9 mouse cellular contexts compared by ENCODE assay signal in genomic region chr7:100124211-100124610, GRCm38 (mm10). TPM values are rescaled to one million over a fixed set of nuclear protein-coding genes. Genes with fewer than 3 reads are reported as not detected.
DNase-seq lines count a peak whose midpoint lies in the region; TF ChIP-seq lines count a peak whose summit lies in the region.
"Had no signal": no experiment of that assay in that cellular context is flagged by ENCODE, and none has a peak within 500 bp of the region (broad histone marks: within the 10 kb centered on the region; RNA-seq: fewer than 3 reads in every experiment).

No protein-coding gene starts in this region.

- no peaks in the 10 kb centered on the region for H3K27me3 ChIP-seq in testis, adult 2 months (ENCODE audit: control insufficient read depth, insufficient read depth, low read length)
- H3K27me3 ChIP-seq: embryonic facial prominence, embryonic 15.5 days had no signal

- H3K36me3 ChIP-seq in testis, adult 2 months (ENCODE audit: control insufficient read depth, insufficient read depth, low read length), result no peaks in the 10 kb centered on the region

- peak; percentile 15 to 63 for DNase-seq in heart, adult 18-20 months
- DNase-seq in heart, postnatal 25 days (ENCODE audit: low spot score), result no peak
- DNase-seq in urinary bladder, postnatal 14 days (ENCODE audit: low spot score), result peak; percentile 36
- DNase-seq in urinary bladder, postnatal 36 days (ENCODE audit: low spot score in 2 of 2), result no peak
- DNase-seq in cerebellum, postnatal 25 days, result peak; percentile 16 to 60
- DNase-seq in lung, adult 18-20 months, result peak; percentile 21 to 31
- DNase-seq in frontal cortex, postnatal 14 days (ENCODE audit: low spot score in 2 of 2), result no peak

- intact Hi-C loops in heart, postnatal 25 days (cut with DNase I), result no loop called here

- no peak overlapping the region for H3K27ac ChIP-seq in testis, adult 2 months (ENCODE audit: control insufficient read depth, insufficient read depth, low read depth, low read length)
- H3K27ac ChIP-seq: embryonic facial prominence, embryonic 15.5 days had no signal

- H3K4me3 ChIP-seq in testis, adult 2 months (ENCODE audit: control insufficient read depth, low read depth, low read length), result no peak overlapping the region
- H3K4me3 ChIP-seq: embryonic facial prominence, embryonic 15.5 days had no signal

- H3K4me1 ChIP-seq in testis, adult 2 months (ENCODE audit: control insufficient read depth, insufficient read depth, low read length), result peaks cover 3% of the 10 kb centered on the region; the same call in 1 of the 2 replicates

- TF ChIP-seq POLR2A in testis, adult 2 months (IDR thresholded peaks at IDR 0.05; ENCODE audit: control insufficient read depth, low read depth, low read length), result no peak

- TF ChIP-seq CTCF in testis, adult 2 months (IDR thresholded peaks at IDR 0.05; ENCODE audit: control insufficient read depth, insufficient read depth, insufficient replicate concordance, low read depth, low read length), result peak; percentile 39; the same call in 1 of the 2 replicates

RNA-seq across cellular contexts. Expression of gene Pold3, which starts 2.8 kb away (rescaled TPM):
- 10 to 100 TPM in 1 of 2 experiments, 1 to 10 TPM in 1; 6.6 to 10.7 TPM for total RNA-seq in heart, adult 18-20 months (2021)
- total RNA-seq in heart, postnatal 25 days (2021), result 1 to 10 TPM; 9.4 to 9.8 TPM
- polyA plus RNA-seq in testis, adult 2 months (2012; rRNA removed), result 50.6 and 51.6 TPM in 2 replicates

RNA-seq across cellular contexts. Expression of gene Lipt2, which starts 34.9 kb away (rescaled TPM):
- 1 to 10 TPM; 5.5 TPM for total RNA-seq in heart, adult 18-20 months (2021)
- 1 to 10 TPM; 4.6 to 5.3 TPM for total RNA-seq in heart, postnatal 25 days (2021)
- polyA plus RNA-seq in testis, adult 2 months (2012; rRNA removed), result 2.2 TPM in 2 replicates

RNA-seq across cellular contexts. Expression of gene Kcne3, which starts 52.1 kb away (rescaled TPM):
- total RNA-seq in heart, adult 18-20 months (2021), result under 1 TPM; 0.59 to 0.99 TPM
- total RNA-seq in heart, postnatal 25 days (2021), result 1 to 10 TPM; 1.0 to 1.1 TPM
- 193 and 197 TPM in 2 replicates for polyA plus RNA-seq in testis, adult 2 months (2012; rRNA removed)

Comparison
In these comparisons a context has a peak if more than half of its experiments do, and no peak if none do; other contexts are left out.
1. DNase-seq: peak in heart, adult 18-20 months (2 of 2), urinary bladder, postnatal 14 days (single experiment), cerebellum, postnatal 25 days (2 of 2) and lung, adult 18-20 months (2 of 2); none in heart, postnatal 25 days (single experiment), urinary bladder, postnatal 36 days (0 of 2) and frontal cortex, postnatal 14 days (0 of 2).